Mouse (Mus musculus) MEL (cell line): Measurements from ENCODE around the gene Hnrnpu. TPM values are rescaled to one million over a fixed set of nuclear protein-coding genes. Genes with fewer than 3 reads are reported as not detected.

Experiments used
- DNase-seq: peaks from one replicate; pipeline ENCODE4 v3.0.0; 2011; ENCODE audit warnings: low read depth, low spot score
- H3K27ac ChIP-seq: 2 replicates; pipeline ENCODE4 v1.5.1; 2012; ENCODE audit warnings: low read depth, mild to moderate bottlenecking, control low read depth, low read length, moderate library complexity; ENCODE audit not compliant: control insufficient read depth
- H3K27me3 ChIP-seq, 2 experiments: fragments of 150-350 bp in 1 of 2; sonication (generic) in 1 of 2; 2 replicates each; pipeline ENCODE4 v1.6.1; 2012; ENCODE audit warnings: low read length in 2 of 2, mild to moderate bottlenecking in 2 of 2, improper control_type of control experiment in 1 of 2, moderate library complexity in 1 of 2; ENCODE audit not compliant: insufficient read depth in 2 of 2, control insufficient read depth in 1 of 2
- H3K36me3 ChIP-seq, 2 experiments: 2 replicates each; pipeline ENCODE4 v1.6.1; 2012 to 2014; ENCODE audit warnings: low read length in 2 of 2, improper control_type of control experiment in 1 of 2, inconsistent platforms in 1 of 2, mild to moderate bottlenecking in 1 of 2; ENCODE audit not compliant: insufficient read depth in 2 of 2, control insufficient read depth in 1 of 2
- H3K4me1 ChIP-seq, 2 experiments: fragments of 150-350 bp in 1 of 2; sonication (generic) in 1 of 2; 2 replicates each; pipeline ENCODE4 v1.6.1; 2012; ENCODE audit warnings: low read length in 2 of 2, improper control_type of control experiment in 1 of 2, mild to moderate bottlenecking in 1 of 2; ENCODE audit not compliant: insufficient read depth in 2 of 2, control insufficient read depth in 1 of 2
- H3K4me3 ChIP-seq, 2 experiments: fragments of 150-350 bp in 1 of 2; sonication (generic) in 1 of 2; 2 replicates each; pipeline ENCODE4 v1.5.1; 2012; ENCODE audit warnings: low read depth in 2 of 2, low read length in 2 of 2, mild to moderate bottlenecking in 2 of 2, moderate library complexity in 2 of 2, control low read depth in 1 of 2, improper control_type of control experiment in 1 of 2; ENCODE audit not compliant: control insufficient read depth in 1 of 2, insufficient read depth in 1 of 2
- H3K79me2 ChIP-seq: 2 replicates; pipeline ENCODE4 v1.6.1; 2012; ENCODE audit warnings: mild to moderate bottlenecking, low read length, moderate library complexity; ENCODE audit not compliant: control insufficient read depth, poor library complexity, insufficient read depth
- H3K9ac ChIP-seq: 2 replicates; pipeline ENCODE4 v1.6.1; 2012; ENCODE audit warnings: low read depth, mild to moderate bottlenecking, control low read depth, low read length, moderate library complexity; ENCODE audit not compliant: control insufficient read depth, poor library complexity, severe bottlenecking
- H3K9me3 ChIP-seq: fragments of 150-350 bp; sonication (generic); replicated peaks from 2 replicates; pipeline ENCODE4 v1.6.1; 2012; ENCODE audit warnings: mild to moderate bottlenecking, low read length, improper control_type of control experiment, moderate library complexity; ENCODE audit not compliant: insufficient read depth
- CHD1 ChIP-seq: IDR thresholded peaks from 2 replicates; pipeline ENCODE4 v1.6.1; 2012; ENCODE audit warnings: low read depth, mild to moderate bottlenecking, inconsistent platforms, low read length, improper control_type of control experiment
- CHD2 ChIP-seq: IDR thresholded peaks from 2 replicates; pipeline ENCODE4 v1.6.1; 2011; ENCODE audit warnings: low read length, improper control_type of control experiment
- CTCF ChIP-seq, 3 experiments: IDR thresholded peaks in 2 of 3; conservative IDR thresholded peaks in 1 of 3; 2 replicates each; pipeline ENCODE4 v1.5.1; 2011 to 2012; ENCODE audit warnings: low read length in 3 of 3, low read depth in 2 of 3, mild to moderate bottlenecking in 2 of 3, improper control_type of control experiment in 1 of 3, inconsistent platforms in 1 of 3, mixed read lengths in 1 of 3, moderate library complexity in 1 of 3; ENCODE audit not compliant: control insufficient read depth in 1 of 3, insufficient read depth in 1 of 3, poor library complexity in 1 of 3, severe bottlenecking in 1 of 3
- ELF1 ChIP-seq: IDR thresholded peaks from 2 replicates; pipeline ENCODE4 v1.6.1; 2014; ENCODE audit warnings: low read depth, mild to moderate bottlenecking, inconsistent platforms, low read length, improper control_type of control experiment, moderate library complexity
- ETS1 ChIP-seq: IDR thresholded peaks from 2 replicates; pipeline ENCODE4 v1.6.1; 2012; ENCODE audit warnings: low read depth, mild to moderate bottlenecking, inconsistent platforms, low read length, improper control_type of control experiment, moderate library complexity
- GATA1 ChIP-seq: IDR thresholded peaks from 2 replicates; pipeline ENCODE4 v1.6.1; 2011; ENCODE audit warnings: low read depth, low read length, improper control_type of control experiment
- HCFC1 ChIP-seq: IDR thresholded peaks from 2 replicates; pipeline ENCODE4 v1.6.1; 2012; ENCODE audit warnings: low read depth, mild to moderate bottlenecking, inconsistent platforms, low read length, improper control_type of control experiment, moderate library complexity
- KAT2A ChIP-seq: conservative IDR thresholded peaks from 2 replicates; pipeline ENCODE4 v1.6.1; 2012; ENCODE audit warnings: low read depth, low read length, improper control_type of control experiment, inconsistent platforms
- MAZ ChIP-seq: IDR thresholded peaks from 2 replicates; pipeline ENCODE4 v1.6.1; 2012; ENCODE audit warnings: low read depth, mild to moderate bottlenecking, inconsistent platforms, low read length, improper control_type of control experiment
- MEF2A ChIP-seq: IDR thresholded peaks from 2 replicates; pipeline ENCODE4 v1.6.1; 2014; ENCODE audit warnings: low read depth, mild to moderate bottlenecking, inconsistent platforms, low read length, improper control_type of control experiment; ENCODE audit not compliant: poor library complexity, insufficient replicate concordance, severe bottlenecking; ENCODE audit errors: extremely low read depth
- MXI1 ChIP-seq: IDR thresholded peaks from 2 replicates; pipeline ENCODE4 v1.6.1; 2011; ENCODE audit warnings: mild to moderate bottlenecking, low read depth, low read length, improper control_type of control experiment
- MYC ChIP-seq: IDR thresholded peaks from 2 replicates; pipeline ENCODE4 v1.6.1; 2011; ENCODE audit warnings: low read depth, mild to moderate bottlenecking, low read length, improper control_type of control experiment, moderate library complexity
- NELFE ChIP-seq: IDR thresholded peaks from 2 replicates; pipeline ENCODE4 v1.6.1; 2011; ENCODE audit warnings: low read depth, low read length, improper control_type of control experiment
- NRF1 ChIP-seq: IDR thresholded peaks from 2 replicates; pipeline ENCODE4 v1.6.1; 2014; ENCODE audit warnings: low read depth, mild to moderate bottlenecking, inconsistent platforms, low read length, improper control_type of control experiment, moderate library complexity; ENCODE audit not compliant: poor library complexity, insufficient read depth, severe bottlenecking
- POLR2AphosphoS2 ChIP-seq: IDR thresholded peaks from 2 replicates; pipeline ENCODE4 v1.6.1; 2011; ENCODE audit warnings: low read length, improper control_type of control experiment
- POLR2AphosphoS5 ChIP-seq: IDR thresholded peaks from 2 replicates; pipeline ENCODE4 v1.6.1; 2012; ENCODE audit warnings: low read depth, borderline replicate concordance, mild to moderate bottlenecking, inconsistent platforms, low read length, moderate library complexity, mixed read lengths
- RAD21 ChIP-seq: IDR thresholded peaks from 2 replicates; pipeline ENCODE4 v1.6.1; 2011; ENCODE audit warnings: mild to moderate bottlenecking, low read depth, low read length, improper control_type of control experiment
- RCOR1 ChIP-seq: IDR thresholded peaks from 2 replicates; pipeline ENCODE4 v1.6.1; 2012; ENCODE audit warnings: low read depth, mild to moderate bottlenecking, inconsistent platforms, low read length, improper control_type of control experiment
- SMC3 ChIP-seq: IDR thresholded peaks from 2 replicates; pipeline ENCODE4 v1.6.1; 2011; ENCODE audit warnings: low read depth, low read length, improper control_type of control experiment
- TAL1 ChIP-seq: IDR thresholded peaks from 2 replicates; pipeline ENCODE4 v1.6.1; 2012; ENCODE audit warnings: mild to moderate bottlenecking, inconsistent platforms, low read length, moderate library complexity, mixed read lengths
- TBP ChIP-seq: IDR thresholded peaks from 2 replicates; pipeline ENCODE4 v1.8.0; 2011; ENCODE audit warnings: low read depth, low read length, improper control_type of control experiment
- TCF12 ChIP-seq: IDR thresholded peaks from 2 replicates; pipeline ENCODE4 v1.6.1; 2014; ENCODE audit warnings: low read depth, mild to moderate bottlenecking, inconsistent platforms, low read length, improper control_type of control experiment, moderate library complexity
- UBTF ChIP-seq: IDR thresholded peaks from 2 replicates; pipeline ENCODE4 v1.6.1; 2012; ENCODE audit warnings: low read depth, mild to moderate bottlenecking, inconsistent platforms, low read length, improper control_type of control experiment, moderate library complexity, borderline replicate concordance; ENCODE audit not compliant: insufficient read depth
- USF1 ChIP-seq: IDR thresholded peaks from 2 replicates; pipeline ENCODE4 v1.6.1; 2014; ENCODE audit warnings: low read depth, mild to moderate bottlenecking, inconsistent platforms, low read length, improper control_type of control experiment, moderate library complexity
- ZKSCAN1 ChIP-seq: IDR thresholded peaks from 2 replicates; pipeline ENCODE4 v1.6.1; 2012; ENCODE audit warnings: low read depth, mild to moderate bottlenecking, inconsistent platforms, low read length, improper control_type of control experiment, moderate library complexity
- ZMIZ1 ChIP-seq: IDR thresholded peaks from 2 replicates; pipeline ENCODE4 v1.6.1; 2012; ENCODE audit warnings: low read depth, mild to moderate bottlenecking, inconsistent platforms, low read length, improper control_type of control experiment, moderate library complexity
- polyA plus RNA-seq, 2 experiments: library from polyadenylated mRNA; stranded (reverse) in 1 of 2; unstranded in 1 of 2; fragments of >175 nt in 1 of 2; fragments of >200 nt in 1 of 2; gene quantifications; 2 replicates each; pipeline versions ENCODE4 v1.2.1 to v1.2.4; 2012; ENCODE audit warnings: low replicate concordance in 2 of 2, low read depth in 1 of 2; ENCODE audit not compliant: insufficient read length in 2 of 2, insufficient read depth in 1 of 2, missing spikeins in 1 of 2
- total RNA-seq: library from RNA; depleted of rRNA; stranded (reverse); fragments of 300-350 nt; gene quantifications from 2 replicates; pipeline ENCODE4 v1.2.3, GENCODE M21; 2012

The Hnrnpu gene
- total and polyA plus RNA-seq, 3 experiments = 373 to 2,754 (median 789) TPM

DNA sequence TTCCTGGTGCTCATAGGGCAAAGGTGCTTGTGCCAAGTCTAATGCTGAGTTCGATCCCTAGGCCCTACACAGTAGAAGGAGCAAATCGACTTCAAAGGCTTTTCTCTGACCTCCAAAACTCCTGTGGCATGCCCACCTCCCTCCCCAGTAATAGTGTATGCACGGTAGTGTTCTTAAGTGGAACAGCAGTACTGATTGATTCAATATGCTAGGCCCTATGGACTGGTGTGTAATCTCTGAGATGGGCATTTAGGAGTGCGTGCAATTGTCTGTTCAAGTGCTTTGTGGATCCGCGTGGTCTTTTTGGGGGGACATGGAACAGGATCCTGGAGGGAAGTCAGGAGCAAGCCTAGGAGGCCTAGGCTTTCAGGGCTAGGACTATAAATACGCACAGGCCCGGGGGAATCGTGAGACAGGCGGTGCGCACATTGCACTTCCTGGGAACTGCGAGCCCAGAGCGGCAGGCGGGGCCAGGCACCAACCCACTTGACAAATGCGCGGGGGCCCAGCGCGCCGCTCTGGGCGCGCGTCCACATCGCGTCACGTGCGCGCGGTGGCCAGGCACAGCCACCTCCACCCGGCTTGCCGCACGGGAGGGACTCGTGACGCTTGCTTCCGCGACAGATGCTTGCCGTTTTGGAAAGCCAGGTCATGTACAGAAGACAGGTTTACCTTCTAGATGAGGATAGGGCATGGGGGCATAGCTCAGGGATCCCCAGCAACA is 31.1 kb upstream of the Hnrnpu start (continued):
- peak; percentile 49; the same call in 1 of the 2 replicates for TF ChIP-seq CHD1
- TF ChIP-seq NRF1 = peak; percentile 75
- peak; percentile 47; the same call in 1 of the 2 replicates for TF ChIP-seq ETS1
- peak; percentile 82 for TF ChIP-seq ELF1
- no peak for TF ChIP-seq TAL1
- TF ChIP-seq RAD21 = no peak

- Histone ChIP-seq H3K4me3 (peak overlapping the region; percentile 65; a peak in 2 of 4 replicates), H3K27me3 (no peaks in the 10 kb centered on the region), H3K36me3 (peaks cover 0 to 8% of the 10 kb centered on the region in 2 experiments; a peak in 2 of 4 replicates), H3K9me3 (no peaks in the 10 kb centered on the region), H3K79me2 (peaks cover 4% of the 10 kb centered on the region; the same call in 1 of the 2 replicates), H3K27ac (no peak overlapping the region), H3K4me1 (peaks cover 3 to 14% of the 10 kb centered on the region in 2 experiments), H3K9ac (peak overlapping the region; percentile 83)
- DNase-seq = no peak
- TF ChIP-seq UBTF = no peak
- TF ChIP-seq MXI1 = no peak
- no peak for TF ChIP-seq POLR2AphosphoS2
- TF ChIP-seq HCFC1 = no peak
- TF ChIP-seq SMC3 = no peak
- TF ChIP-seq ZKSCAN1 = no peak
- no peak for TF ChIP-seq CTCF (IDR thresholded peaks at IDR 0.05 in 2 of 3, conservative IDR thresholded peaks at IDR 0.05 in 1 of 3; ENCODE audit: control insufficient read depth in 1 of 3, insufficient read depth in 1 of 3, low read depth in 2 of 3, low read length in 3 of 3, poor library complexity in 1 of 3, severe bottlenecking in 1 of 3)
- TF ChIP-seq MAZ = no peak
- TF ChIP-seq TAL1 = no peak
- no peak for TF ChIP-seq ELF1
- TF ChIP-seq GATA1 = no peak
- TF ChIP-seq KAT2A = no peak
These were observed 30.5 kb upstream of the Hnrnpu start for GRCm38 (mm10) chr1:178368121-178368520.

DNA sequence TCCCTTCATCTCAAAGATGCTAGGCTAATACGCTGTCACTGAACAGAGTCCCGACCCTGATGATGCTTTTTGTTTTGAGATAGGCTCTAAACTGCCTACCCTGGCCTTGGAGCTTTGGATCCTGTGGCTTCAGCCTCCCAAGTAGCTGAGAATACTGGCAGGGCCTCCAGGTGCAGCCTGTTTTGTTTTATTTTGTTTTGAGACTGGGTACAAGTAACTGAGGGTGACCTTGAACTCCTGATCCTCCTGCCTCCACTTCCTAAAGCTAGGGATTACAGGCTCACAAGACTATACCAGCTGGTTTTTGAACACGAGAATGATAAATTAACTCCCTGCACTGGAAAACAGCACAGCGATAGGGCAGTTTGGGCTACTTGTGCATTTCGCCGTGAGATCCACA is 27.6 kb upstream of the Hnrnpu start:
- TF ChIP-seq CHD2 (no peak), HCFC1 (no peak), CHD1 (no peak), RCOR1 (no peak), UBTF (no peak), POLR2AphosphoS5 (no peak), MEF2A (no peak), USF1 (no peak), ZMIZ1 (no peak), NELFE (no peak), ZKSCAN1 (no peak), TCF12 (no peak), MYC (no peak), TBP (no peak)
- peaks cover 0 to 8% of the 10 kb centered on the region in 2 experiments; a peak in 2 of 4 replicates for H3K36me3 ChIP-seq
- H3K27me3 ChIP-seq = no peaks in the 10 kb centered on the region
- peaks cover 3 to 15% of the 10 kb centered on the region in 2 experiments for H3K4me1 ChIP-seq
- DNase-seq = no peak
- no peak overlapping the region for H3K9ac ChIP-seq
- no peak overlapping the region for H3K27ac ChIP-seq
- no peaks in the 10 kb centered on the region for H3K9me3 ChIP-seq
- H3K79me2 ChIP-seq = peaks cover 4% of the 10 kb centered on the region; the same call in 1 of the 2 replicates
- H3K4me3 ChIP-seq = no peak overlapping the region
